Mouse (Mus musculus) MEL (cell line): ENCODE measurements at regions not wholly inside any gene's neighbourhood (a gene's known extent, or its start where the extent isn't known, plus 50 kb on each side); places are given as distances from the start of the nearest gene placed in this dataset.

ENCODE experiments used
- DNase-seq: peaks from one replicate; pipeline ENCODE4 v3.0.0; 2011; ENCODE audit warnings: low read depth, low spot score
- H3K27ac ChIP-seq: 2 replicates; pipeline ENCODE4 v1.5.1; 2012; ENCODE audit warnings: low read depth, mild to moderate bottlenecking, control low read depth, low read length, moderate library complexity; ENCODE audit not compliant: control insufficient read depth
- H3K27me3 ChIP-seq, 2 experiments: fragments of 150-350 bp in 1 of 2; sonication (generic) in 1 of 2; 2 replicates each; pipeline ENCODE4 v1.6.1; 2012; ENCODE audit warnings: low read length in 2 of 2, mild to moderate bottlenecking in 2 of 2, improper control_type of control experiment in 1 of 2, moderate library complexity in 1 of 2; ENCODE audit not compliant: insufficient read depth in 2 of 2, control insufficient read depth in 1 of 2
- H3K36me3 ChIP-seq, 2 experiments: 2 replicates each; pipeline ENCODE4 v1.6.1; 2012 to 2014; ENCODE audit warnings: low read length in 2 of 2, improper control_type of control experiment in 1 of 2, inconsistent platforms in 1 of 2, mild to moderate bottlenecking in 1 of 2; ENCODE audit not compliant: insufficient read depth in 2 of 2, control insufficient read depth in 1 of 2
- H3K4me1 ChIP-seq, 2 experiments: fragments of 150-350 bp in 1 of 2; sonication (generic) in 1 of 2; 2 replicates each; pipeline ENCODE4 v1.6.1; 2012; ENCODE audit warnings: low read length in 2 of 2, improper control_type of control experiment in 1 of 2, mild to moderate bottlenecking in 1 of 2; ENCODE audit not compliant: insufficient read depth in 2 of 2, control insufficient read depth in 1 of 2
- H3K4me3 ChIP-seq, 2 experiments: fragments of 150-350 bp in 1 of 2; sonication (generic) in 1 of 2; 2 replicates each; pipeline ENCODE4 v1.5.1; 2012; ENCODE audit warnings: low read depth in 2 of 2, low read length in 2 of 2, mild to moderate bottlenecking in 2 of 2, moderate library complexity in 2 of 2, control low read depth in 1 of 2, improper control_type of control experiment in 1 of 2; ENCODE audit not compliant: control insufficient read depth in 1 of 2, insufficient read depth in 1 of 2
- H3K79me2 ChIP-seq: 2 replicates; pipeline ENCODE4 v1.6.1; 2012; ENCODE audit warnings: mild to moderate bottlenecking, low read length, moderate library complexity; ENCODE audit not compliant: control insufficient read depth, poor library complexity, insufficient read depth
- H3K9ac ChIP-seq: 2 replicates; pipeline ENCODE4 v1.6.1; 2012; ENCODE audit warnings: low read depth, mild to moderate bottlenecking, control low read depth, low read length, moderate library complexity; ENCODE audit not compliant: control insufficient read depth, poor library complexity, severe bottlenecking
- H3K9me3 ChIP-seq: fragments of 150-350 bp; sonication (generic); replicated peaks from 2 replicates; pipeline ENCODE4 v1.6.1; 2012; ENCODE audit warnings: mild to moderate bottlenecking, low read length, improper control_type of control experiment, moderate library complexity; ENCODE audit not compliant: insufficient read depth
- CHD1 ChIP-seq: IDR thresholded peaks from 2 replicates; pipeline ENCODE4 v1.6.1; 2012; ENCODE audit warnings: low read depth, mild to moderate bottlenecking, inconsistent platforms, low read length, improper control_type of control experiment
- E2F4 ChIP-seq: IDR thresholded peaks from 2 replicates; pipeline ENCODE4 v1.6.1; 2011; ENCODE audit warnings: low read depth, low read length, improper control_type of control experiment, borderline replicate concordance
- ELF1 ChIP-seq: IDR thresholded peaks from 2 replicates; pipeline ENCODE4 v1.6.1; 2014; ENCODE audit warnings: low read depth, mild to moderate bottlenecking, inconsistent platforms, low read length, improper control_type of control experiment, moderate library complexity
- EP300 ChIP-seq, 2 experiments: IDR thresholded peaks; 2 replicates each; pipeline ENCODE4 v1.6.1; 2011; ENCODE audit warnings: improper control_type of control experiment in 2 of 2, low read length in 2 of 2, low read depth in 1 of 2, mild to moderate bottlenecking in 1 of 2
- GABPA ChIP-seq: IDR thresholded peaks from 2 replicates; pipeline ENCODE4 v1.6.1; 2012; ENCODE audit warnings: low read depth, mild to moderate bottlenecking, inconsistent platforms, low read length, improper control_type of control experiment, moderate library complexity
- GATA1 ChIP-seq: IDR thresholded peaks from 2 replicates; pipeline ENCODE4 v1.6.1; 2011; ENCODE audit warnings: low read depth, low read length, improper control_type of control experiment
- HCFC1 ChIP-seq: IDR thresholded peaks from 2 replicates; pipeline ENCODE4 v1.6.1; 2012; ENCODE audit warnings: low read depth, mild to moderate bottlenecking, inconsistent platforms, low read length, improper control_type of control experiment, moderate library complexity
- JUND ChIP-seq: IDR thresholded peaks from 2 replicates; pipeline ENCODE4 v1.6.1; 2011; ENCODE audit warnings: low read depth, mild to moderate bottlenecking, improper control_type of control experiment, low read length
- KAT2A ChIP-seq: conservative IDR thresholded peaks from 2 replicates; pipeline ENCODE4 v1.6.1; 2012; ENCODE audit warnings: low read depth, low read length, improper control_type of control experiment, inconsistent platforms
- MAFK ChIP-seq: IDR thresholded peaks from 2 replicates; pipeline ENCODE4 v1.6.1; 2011; ENCODE audit warnings: low read depth, mild to moderate bottlenecking, low read length, improper control_type of control experiment, borderline replicate concordance
- MAX ChIP-seq: IDR thresholded peaks from 2 replicates; pipeline ENCODE4 v1.6.1; 2011; ENCODE audit warnings: low read length, improper control_type of control experiment
- MYB ChIP-seq: IDR thresholded peaks from 2 replicates; pipeline ENCODE4 v1.6.1; 2011; ENCODE audit warnings: mild to moderate bottlenecking, low read depth, low read length, improper control_type of control experiment
- NRF1 ChIP-seq: IDR thresholded peaks from 2 replicates; pipeline ENCODE4 v1.6.1; 2014; ENCODE audit warnings: low read depth, mild to moderate bottlenecking, inconsistent platforms, low read length, improper control_type of control experiment, moderate library complexity; ENCODE audit not compliant: poor library complexity, insufficient read depth, severe bottlenecking
- POLR2AphosphoS5 ChIP-seq: IDR thresholded peaks from 2 replicates; pipeline ENCODE4 v1.6.1; 2012; ENCODE audit warnings: low read depth, borderline replicate concordance, mild to moderate bottlenecking, inconsistent platforms, low read length, moderate library complexity, mixed read lengths
- RAD21 ChIP-seq: IDR thresholded peaks from 2 replicates; pipeline ENCODE4 v1.6.1; 2011; ENCODE audit warnings: mild to moderate bottlenecking, low read depth, low read length, improper control_type of control experiment
- RCOR1 ChIP-seq: IDR thresholded peaks from 2 replicates; pipeline ENCODE4 v1.6.1; 2012; ENCODE audit warnings: low read depth, mild to moderate bottlenecking, inconsistent platforms, low read length, improper control_type of control experiment
- SMC3 ChIP-seq: IDR thresholded peaks from 2 replicates; pipeline ENCODE4 v1.6.1; 2011; ENCODE audit warnings: low read depth, low read length, improper control_type of control experiment
- UBTF ChIP-seq: IDR thresholded peaks from 2 replicates; pipeline ENCODE4 v1.6.1; 2012; ENCODE audit warnings: low read depth, mild to moderate bottlenecking, inconsistent platforms, low read length, improper control_type of control experiment, moderate library complexity, borderline replicate concordance; ENCODE audit not compliant: insufficient read depth
- USF1 ChIP-seq: IDR thresholded peaks from 2 replicates; pipeline ENCODE4 v1.6.1; 2014; ENCODE audit warnings: low read depth, mild to moderate bottlenecking, inconsistent platforms, low read length, improper control_type of control experiment, moderate library complexity
- ZC3H11A ChIP-seq: IDR thresholded peaks from 2 replicates; pipeline ENCODE4 v1.6.1; 2012; ENCODE audit warnings: low read depth, mild to moderate bottlenecking, inconsistent platforms, low read length, improper control_type of control experiment
- ZKSCAN1 ChIP-seq: IDR thresholded peaks from 2 replicates; pipeline ENCODE4 v1.6.1; 2012; ENCODE audit warnings: low read depth, mild to moderate bottlenecking, inconsistent platforms, low read length, improper control_type of control experiment, moderate library complexity

DNA sequence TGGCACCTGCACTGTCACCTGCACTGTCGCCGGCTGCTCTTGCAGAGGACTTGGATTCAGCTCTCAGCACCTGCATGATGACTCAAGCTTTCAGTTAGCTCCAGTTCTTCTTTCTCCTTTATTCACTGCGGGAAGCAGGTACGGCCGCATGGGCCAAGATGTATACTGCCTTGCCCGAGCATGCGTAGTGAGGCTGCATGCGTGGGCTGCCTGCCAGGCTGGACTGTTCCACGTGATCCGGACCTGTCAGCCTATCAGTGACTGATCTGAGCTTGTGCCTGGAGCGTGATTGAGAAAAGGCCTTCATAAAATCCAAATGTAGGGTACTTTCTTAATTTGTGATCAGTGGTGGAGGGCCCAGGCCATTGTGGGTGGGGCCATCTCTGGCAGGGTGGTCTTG is 68.2 kb downstream of the Mycn start:
- no peak overlapping the region for H3K9ac ChIP-seq
- no peak overlapping the region for H3K4me3 ChIP-seq
- no peak for DNase-seq
- H3K27ac ChIP-seq = no peak overlapping the region
- no peak for TF ChIP-seq RAD21
- no peak for TF ChIP-seq MAFK
- TF ChIP-seq CHD1 = no peak
- TF ChIP-seq ZKSCAN1 = no peak
- TF ChIP-seq ZC3H11A = no peak
- no peak for TF ChIP-seq HCFC1
- no peak for TF ChIP-seq ELF1
- no peak for TF ChIP-seq MYB
- TF ChIP-seq POLR2AphosphoS5 = no peak
- H3K79me2 ChIP-seq = no peaks in the 10 kb centered on the region
- no peaks in the 10 kb centered on the region for H3K36me3 ChIP-seq
- H3K9me3 ChIP-seq = no peaks in the 10 kb centered on the region
- no peaks in the 10 kb centered on the region for H3K4me1 ChIP-seq
- no peaks in the 10 kb centered on the region for H3K27me3 ChIP-seq

DNA sequence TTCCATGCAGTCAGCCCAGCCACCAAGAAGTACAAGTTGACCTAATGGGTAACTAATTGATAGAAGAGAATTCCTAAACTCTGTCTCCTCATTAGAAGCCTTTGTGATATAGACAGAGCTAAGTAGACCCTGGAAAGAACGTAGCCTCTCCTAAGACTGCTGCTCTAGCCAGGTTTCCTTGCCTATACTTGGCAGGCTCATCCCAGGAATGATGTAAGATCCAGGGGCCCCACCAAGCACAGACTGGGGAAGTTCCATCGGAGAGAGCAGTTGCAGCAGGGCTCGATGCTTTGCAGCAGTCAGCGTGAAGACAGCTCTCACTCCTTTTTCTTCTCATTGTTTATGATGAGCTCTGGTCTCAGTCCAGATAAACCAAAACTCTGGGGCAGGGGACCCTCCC is 68.7 kb downstream of the Mycn start:
- Histone ChIP-seq H3K79me2 (no peaks in the 10 kb centered on the region), H3K36me3 (no peaks in the 10 kb centered on the region), H3K9ac (no peak overlapping the region)
- TF ChIP-seq UBTF (no peak), GATA1 (no peak), E2F4 (no peak), HCFC1 (no peak), MAFK (no peak), KAT2A (no peak), SMC3 (no peak), EP300 (IDR thresholded peaks at IDR 0.05; ENCODE audit: low read depth in 1 of 2, low read length in 2 of 2) (no peak)
- TF ChIP-seq, all 39 proteins: peak for 0
- no peak overlapping the region for H3K4me3 ChIP-seq
- no peaks in the 10 kb centered on the region for H3K4me1 ChIP-seq
- H3K27ac ChIP-seq = no peak overlapping the region
- H3K9me3 ChIP-seq = no peaks in the 10 kb centered on the region
- H3K27me3 ChIP-seq = no peaks in the 10 kb centered on the region
- no peak for DNase-seq

DNA sequence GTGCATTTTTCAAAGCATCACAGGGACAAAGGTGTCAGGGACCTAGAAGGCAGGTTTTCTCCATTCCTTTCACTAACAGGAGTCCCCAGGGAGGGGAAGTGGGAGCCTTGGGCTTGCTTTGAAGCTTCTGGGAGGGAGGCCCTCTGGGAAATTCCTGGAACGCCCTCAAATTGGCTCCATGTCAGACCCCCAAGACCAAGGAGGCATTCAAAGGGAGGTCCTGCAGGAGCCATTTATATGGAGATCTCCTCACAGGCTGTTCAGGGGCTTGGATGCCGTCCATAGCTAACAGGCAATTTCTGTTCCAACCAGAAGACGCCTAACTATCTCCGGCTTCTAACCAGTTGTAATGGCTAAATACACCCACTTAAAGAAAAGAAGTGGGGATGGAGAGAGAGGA is 70.4 kb downstream of the Mycn start:
- H3K9me3 ChIP-seq = no peaks in the 10 kb centered on the region
- no peak for DNase-seq
- TF ChIP-seq GABPA (no peak), RCOR1 (no peak), EP300 (IDR thresholded peaks at IDR 0.05; ENCODE audit: low read depth in 1 of 2, low read length in 2 of 2) (no peak), CHD1 (no peak), MYB (no peak), MAX (no peak), USF1 (no peak), NRF1 (no peak), JUND (no peak)

More for the DNA sequence above, 70.4 kb downstream of the Mycn start:
- Histone ChIP-seq H3K36me3 (no peaks in the 10 kb centered on the region), H3K79me2 (no peaks in the 10 kb centered on the region), H3K4me3 (no peak overlapping the region), H3K4me1 (no peaks in the 10 kb centered on the region), H3K9ac (no peak overlapping the region), H3K27me3 (no peaks in the 10 kb centered on the region), H3K27ac (no peak overlapping the region)
